Mouse (Mus musculus) neutrophil, adult 5-6 weeks (primary cell): Measurements from ENCODE around the gene Yme1l1. TPM values are rescaled to one million over a fixed set of nuclear protein-coding genes. Genes with fewer than 3 reads are reported as not detected.
A peak's percentile ranks its signal among the peaks of the same experiment; 100 is the strongest.

Experiments
- ATAC-seq: fragments of 151-379, 151-347 bp; 2 replicates; pipeline ENCODE4 v1.8.0; 2017; ENCODE audit warnings: mild to moderate bottlenecking, moderate TSS enrichment; ENCODE audit not compliant: insufficient number of reproducible peaks, poor library complexity, low FRiP score, severe bottlenecking; ENCODE audit errors: extremely low read depth
- total RNA-seq: library from RNA; stranded (forward); fragments of 200-1000 nt; gene quantifications from 2 replicates; pipeline ENCODE4 v1.2.3, GENCODE M21; 2017

Gene Yme1l1
- 161 and 166 TPM in 2 replicates for total RNA-seq

DNA sequence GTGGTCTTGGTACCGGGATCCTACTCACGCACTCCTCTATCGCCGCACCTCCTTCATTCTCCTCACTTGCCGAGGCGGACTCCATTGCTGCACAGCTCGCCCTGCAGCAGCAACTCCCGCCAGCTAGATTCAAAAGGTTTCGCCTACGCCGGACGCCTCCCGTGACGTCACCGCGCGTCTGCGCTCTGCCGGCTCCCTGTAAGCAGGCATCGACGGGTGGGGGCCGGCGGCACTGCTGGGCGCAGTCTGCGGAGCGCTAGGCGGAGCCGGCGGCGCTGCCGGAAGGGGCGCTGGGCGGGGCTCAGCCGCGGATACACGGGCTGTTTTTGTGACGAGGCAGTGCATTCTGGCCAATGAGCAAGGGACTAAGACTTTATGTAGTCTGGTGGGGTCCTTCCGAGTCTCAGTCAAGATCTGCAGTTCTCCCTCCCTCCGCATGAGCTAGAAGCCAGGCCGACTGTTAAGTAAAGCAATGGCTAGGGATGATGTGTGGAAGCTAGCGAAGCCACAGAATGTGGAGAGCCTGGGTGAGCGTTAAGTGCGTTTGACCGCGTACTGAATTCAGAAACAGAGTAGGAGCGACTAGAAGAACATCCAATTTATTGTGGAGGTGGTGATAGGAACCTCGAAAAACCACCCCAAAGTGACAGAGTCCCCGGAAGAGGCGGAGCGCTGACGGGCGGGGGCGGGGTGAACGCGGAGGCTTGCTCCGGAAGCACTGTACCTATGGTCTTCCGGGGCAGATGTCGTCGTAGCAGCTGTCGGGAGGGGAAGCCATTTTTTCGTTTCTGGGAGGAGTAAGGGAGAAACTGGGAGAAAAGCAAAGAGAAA lies at the start of gene Yme1l1, which contains the start of gene Mastl:
Gene Yme1l1, plus strand, starts transcription at position 593 of the 831 bp plus-strand sequence.
Gene Mastl, minus strand, starts transcription at position 248 of the 831 bp plus-strand sequence.
- ATAC-seq, result peak; percentile 87

DNA sequence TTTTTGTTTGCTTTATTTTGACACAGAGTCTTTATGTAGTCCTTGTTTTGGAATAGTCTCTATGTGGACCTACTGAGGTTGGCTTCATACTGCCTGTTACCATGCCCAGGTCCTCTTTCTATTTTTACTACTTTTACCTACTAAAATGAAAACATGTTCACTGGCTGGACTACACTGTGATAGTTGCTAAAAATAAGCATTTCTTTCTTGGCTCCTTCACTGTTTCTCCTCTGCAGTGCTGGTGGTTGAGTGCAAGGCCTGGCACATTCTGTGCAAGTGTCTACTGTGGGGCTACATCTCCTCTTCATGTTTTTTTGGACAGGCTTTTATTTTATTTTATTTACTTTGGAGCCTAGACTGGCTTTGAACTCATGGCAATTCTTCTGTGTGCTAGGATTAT lies 36.6 kb upstream of the Yme1l1 start:
- ATAC-seq, result no peak

DNA sequence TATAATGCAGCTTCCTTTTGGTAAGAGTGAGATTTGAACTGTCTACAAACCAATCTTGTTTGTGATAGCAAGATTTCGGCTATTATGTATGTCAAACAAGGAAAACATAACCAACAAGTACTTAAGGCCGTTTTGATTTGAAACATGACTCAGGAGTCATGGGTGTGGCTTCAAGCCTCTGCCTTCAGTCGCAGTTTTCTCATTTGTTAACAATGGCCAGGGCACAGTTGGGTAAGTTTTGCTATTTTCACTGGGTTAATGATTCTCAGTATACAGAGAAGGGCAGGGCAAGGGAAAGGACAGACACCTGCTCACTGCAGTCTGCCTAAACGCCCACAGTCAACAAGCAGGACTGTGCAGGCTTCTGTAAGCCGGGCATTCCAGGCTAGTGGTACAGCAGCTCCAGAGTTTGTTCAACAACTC lies 959 bp upstream of the Yme1l1 start:
- no peak for ATAC-seq

DNA sequence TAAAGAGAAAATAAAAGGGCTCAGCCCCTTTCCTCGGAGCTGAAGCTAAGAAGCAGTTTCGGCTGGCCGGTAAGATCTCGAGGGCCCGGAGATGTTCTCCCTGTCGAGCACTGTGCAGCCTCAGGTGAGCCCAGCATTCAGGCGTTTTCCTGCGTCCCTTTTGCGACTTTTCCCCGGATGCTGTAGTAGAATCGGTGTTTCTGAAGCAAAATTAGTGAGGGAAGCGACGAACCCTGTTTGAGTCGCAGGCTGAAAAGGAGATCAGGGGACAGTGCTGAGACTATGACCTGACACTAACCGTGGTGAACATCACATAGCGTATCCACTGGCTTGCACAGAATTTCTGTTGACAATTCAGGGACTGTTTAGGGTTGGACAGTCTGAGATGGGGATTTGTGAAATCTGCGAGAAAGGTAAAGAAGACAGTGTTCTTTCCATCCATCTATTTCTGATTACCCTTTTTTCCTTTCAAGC lies 476 bp downstream of the Yme1l1 start:
- no peak; the same call in 1 of the 2 replicates for ATAC-seq

GRCm38 (mm10) chr2:23172305-23172704 lies 16.1 kb downstream of the Yme1l1 start:
- no peak for ATAC-seq

DNA sequence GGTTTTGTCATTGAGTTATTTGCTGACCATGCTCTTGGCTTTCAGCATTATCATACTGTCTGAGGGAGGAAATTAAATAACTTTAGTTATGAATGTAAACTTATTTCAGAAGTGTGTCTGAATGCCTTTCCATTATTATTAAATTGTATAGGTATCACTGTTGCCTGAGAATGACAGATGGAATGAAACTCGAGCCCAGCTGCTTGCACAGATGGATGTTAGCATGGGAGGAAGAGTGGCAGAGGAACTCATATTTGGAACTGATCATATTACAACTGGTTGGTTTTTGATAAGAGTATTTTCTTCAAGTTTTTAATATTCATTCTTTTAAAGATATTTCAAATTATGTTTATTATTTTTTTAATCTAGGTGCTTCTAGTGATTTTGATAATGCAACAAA lies 38.2 kb downstream of the Yme1l1 start:
- no peak for ATAC-seq

GRCm38 (mm10) chr2:23201034-23201433 lies 44.9 kb downstream of the Yme1l1 start:
- no peak for ATAC-seq

- ATAC-seq, result no peak
Measured at GRCm38 (mm10) chr2:23202900-23203670, 46.9 kb downstream of the Yme1l1 start.

- no peak for ATAC-seq
Measured at GRCm38 (mm10) chr2:23207070-23207526, 50.9 kb downstream of the Yme1l1 start, which contains the start of gene 4931423N10Rik. Gene 4931423N10Rik, plus strand, starts transcription at chr2:23207476.

GRCm38 (mm10) chr2:23213661-23214060 lies 57.5 kb downstream of the Yme1l1 start:
- ATAC-seq, result no peak

DNA sequence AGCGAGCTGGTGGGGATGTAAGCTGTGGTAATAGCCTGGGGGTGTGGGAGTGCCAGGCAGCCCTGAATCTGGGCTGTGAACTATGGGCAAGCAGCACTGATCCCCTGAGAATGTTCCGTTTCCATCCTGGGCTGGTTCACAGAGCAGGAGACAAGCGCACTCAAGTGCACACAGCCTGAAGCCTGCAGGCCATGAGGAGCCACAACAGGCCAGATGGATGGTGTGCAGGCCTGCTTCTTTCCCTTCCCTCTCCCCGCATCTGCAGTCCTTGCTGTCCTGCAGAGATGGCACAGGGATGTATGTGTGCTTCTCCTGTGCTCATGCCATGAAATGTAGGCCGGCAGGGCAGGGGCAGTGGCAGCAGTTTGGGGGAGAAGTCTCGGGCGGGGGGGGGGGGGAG lies 69.0 kb downstream of the Yme1l1 start:
- no peak for ATAC-seq

GRCm38 (mm10) chr2:23228463-23228862 lies 72.3 kb downstream of the Yme1l1 start:
- no peak for ATAC-seq

GRCm38 (mm10) chr2:23234065-23234773 lies 78.0 kb downstream of the Yme1l1 start:
- ATAC-seq, result no peak

Other genes with a start within 250 kb of the Yme1l1 start
- gene Abi1, start 116.1 kb upstream of the Yme1l1 start, total RNA-seq, result 242 and 261 TPM in 2 replicates
- gene Acbd5, start 88.2 kb upstream of the Yme1l1 start, total RNA-seq, result 137 and 156 TPM in 2 replicates
- 0.23 and 0.74 TPM in 2 replicates for gene Mastl, start 345 bp upstream of the Yme1l1 start, total RNA-seq
- 0.49 and 1.3 TPM in 2 replicates for gene 4931423N10Rik, start 51.1 kb downstream of the Yme1l1 start, total RNA-seq
- 0.25 TPM in 1 of 2 replicates, not detected in the other for gene Nxph2, start 164.9 kb downstream of the Yme1l1 start, total RNA-seq